Mouse (Mus musculus) C2C12 (cell line): ENCODE data around the gene Olfr201. TPM values are rescaled to one million over a fixed set of nuclear protein-coding genes. Genes with fewer than 3 reads are reported as not detected.
"Not testable (repeated sequence)": the region's sequence is repeated elsewhere in the genome, so short reads cannot be mapped to it uniquely, and the experiment has no call there.

ENCODE experiments used
- H3K27me3 ChIP-seq: one replicate; pipeline ENCODE4 v1.6.1; 2011; ENCODE audit not compliant: control insufficient read depth, insufficient read depth, insufficient read length
- H3K36me3 ChIP-seq: one replicate; pipeline ENCODE4 v1.6.1; 2011; ENCODE audit not compliant: control insufficient read depth, insufficient read depth
- H3K4me3 ChIP-seq: one replicate; pipeline ENCODE4 v1.5.1; 2011; ENCODE audit warnings: mild to moderate bottlenecking, control low read depth; ENCODE audit not compliant: poor library complexity, insufficient read depth, severe bottlenecking
- H3K79me2 ChIP-seq: one replicate; pipeline ENCODE4 v1.6.1; 2011; ENCODE audit not compliant: control insufficient read depth, insufficient read depth
- H3K79me3 ChIP-seq: one replicate; pipeline ENCODE4 v1.6.1; 2011; ENCODE audit warnings: low read depth, control low read depth
- H3ac ChIP-seq: one replicate; pipeline ENCODE3; 2011; ENCODE audit warnings: low read depth; ENCODE audit not compliant: control insufficient read depth, insufficient read length
- CEBPB ChIP-seq: IDR thresholded peaks from one replicate; pipeline ENCODE4 v1.6.1; 2011; ENCODE audit warnings: low read depth, mild to moderate bottlenecking, control low read depth, moderate library complexity
- FOSL1 ChIP-seq: IDR thresholded peaks from one replicate; pipeline ENCODE4 v1.8.0; 2011; ENCODE audit warnings: mild to moderate bottlenecking, low read length; ENCODE audit not compliant: poor library complexity, insufficient read depth, severe bottlenecking
- MYOD1 ChIP-seq: IDR thresholded peaks from one replicate; pipeline ENCODE4 v1.6.1; 2011; ENCODE audit warnings: low read depth; ENCODE audit not compliant: control insufficient read depth, insufficient read length
- MYOG ChIP-seq: IDR thresholded peaks from one replicate; pipeline ENCODE4 v1.6.1; 2011; ENCODE audit not compliant: control insufficient read depth, insufficient read length; ENCODE audit errors: extremely low read depth
- USF1 ChIP-seq: IDR thresholded peaks from one replicate; pipeline ENCODE4 v1.6.1; 2011; ENCODE audit warnings: low read depth, mild to moderate bottlenecking, control low read depth, moderate library complexity
- polyA plus RNA-seq: library from polyadenylated mRNA; unstranded; fragments of >200 nt; fragmentation: generic; extraction: Trizol; gene quantifications from one replicate; pipeline ENCODE4 v1.2.1, GENCODE M21; 2012; ENCODE audit warnings: missing spikeins

The Olfr201 gene
- polyA plus RNA-seq, 1 experiment, result not detected

DNA sequence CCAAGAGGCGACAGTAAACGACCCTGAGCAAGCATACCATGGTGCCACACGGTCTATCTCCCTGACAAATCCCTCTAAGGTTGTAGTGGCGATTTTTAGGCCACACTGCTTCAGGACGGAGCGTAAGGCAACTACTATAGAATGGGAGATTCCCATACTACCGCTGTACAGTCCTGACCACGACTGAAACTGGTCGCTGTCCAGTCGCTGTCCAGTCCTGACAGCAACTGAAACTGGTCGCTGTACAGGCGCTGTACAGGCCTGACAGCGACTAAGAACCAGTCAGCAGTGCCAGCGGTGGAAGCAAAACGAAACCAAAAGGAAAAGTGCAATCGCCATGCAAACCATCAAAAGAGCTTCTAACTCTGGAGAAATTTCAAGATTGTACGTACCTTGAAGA is 22.7 kb downstream of the Olfr201 start:
- H3K36me3 ChIP-seq, result no peaks in the 10 kb centered on the region
- TF ChIP-seq FOSL1 (no peak), CEBPB (no peak), MYOG (no peak), MYOD1 (no peak), USF1 (no peak)
- no peak overlapping the region for H3K4me3 ChIP-seq
- no peaks in the 10 kb centered on the region for H3K79me3 ChIP-seq
- no peaks in the 10 kb centered on the region for H3K27me3 ChIP-seq
- no peaks in the 10 kb centered on the region for H3K79me2 ChIP-seq
- no peak overlapping the region for H3ac ChIP-seq

DNA sequence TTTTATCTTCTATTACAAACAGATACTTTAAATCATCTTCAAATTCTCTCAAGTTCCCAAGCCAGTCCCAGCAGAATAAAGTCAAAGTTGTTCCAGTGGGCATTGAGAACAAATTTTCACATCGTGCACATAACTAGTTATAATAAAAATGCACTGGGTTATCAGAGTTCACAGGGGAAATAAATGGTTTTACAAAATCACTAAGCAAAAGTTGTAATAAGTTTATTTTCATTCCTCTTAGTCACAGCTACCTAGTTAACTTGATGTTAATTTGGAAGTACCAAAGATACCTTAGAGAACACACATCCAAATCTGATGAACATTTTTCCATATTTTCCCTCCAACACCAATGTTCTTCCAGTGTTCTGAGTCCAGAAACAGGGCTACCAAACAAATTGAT is 52.8 kb downstream of the Olfr201 start, which contains the start of gene Olfr199:
Gene Olfr199, minus strand, starts transcription at position 101 of the 400 bp plus-strand sequence.
- not testable (repeated sequence) for H3K79me2 ChIP-seq, H3K79me3 ChIP-seq, H3K27me3 ChIP-seq, H3K36me3 ChIP-seq, H3K4me3 ChIP-seq, H3ac ChIP-seq

DNA sequence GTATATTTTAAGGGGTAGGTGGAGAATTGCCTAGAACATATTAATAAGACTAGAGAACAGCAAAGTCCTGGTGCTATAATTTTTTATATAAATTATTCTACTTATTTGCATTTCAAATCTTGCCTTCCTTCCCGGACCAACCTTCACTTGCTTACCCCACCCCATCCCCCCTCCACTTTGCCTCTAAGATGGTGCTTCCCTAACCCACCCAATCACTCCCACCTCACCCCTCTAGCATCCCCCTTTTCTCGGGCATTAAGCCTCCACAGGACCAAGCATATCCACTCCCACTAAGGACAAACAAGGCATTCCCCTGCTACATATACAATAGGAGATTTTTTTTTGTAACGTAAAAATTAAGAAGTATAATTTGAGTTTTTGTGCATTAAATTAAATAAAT is 54.6 kb downstream of the Olfr201 start:
- not testable (repeated sequence) for H3K79me2 ChIP-seq, H3K79me3 ChIP-seq, H3K36me3 ChIP-seq, H3K4me3 ChIP-seq, H3K27me3 ChIP-seq, H3ac ChIP-seq

Other genes starting within 250 kb of the Olfr201 start
- not detected for gene Olfr186, start 242.3 kb downstream of the Olfr201 start, polyA plus RNA-seq
- not detected for gene Olfr187, start 232.9 kb downstream of the Olfr201 start, polyA plus RNA-seq
- not detected for gene Olfr190, start 194.6 kb downstream of the Olfr201 start, polyA plus RNA-seq
- not detected for gene Olfr191, start 182.8 kb downstream of the Olfr201 start, polyA plus RNA-seq
- not detected for gene Olfr193, start 160.8 kb downstream of the Olfr201 start, polyA plus RNA-seq
- gene Olfr194, start 151.6 kb downstream of the Olfr201 start, polyA plus RNA-seq, result not detected
- gene Olfr195, start 125.6 kb downstream of the Olfr201 start, polyA plus RNA-seq, result not detected
- not detected for gene Olfr196, start 102.2 kb downstream of the Olfr201 start, polyA plus RNA-seq
- gene Olfr198, start 69.1 kb downstream of the Olfr201 start, polyA plus RNA-seq, result not detected
- not detected for gene Olfr199, start 52.9 kb downstream of the Olfr201 start, polyA plus RNA-seq
- not detected for gene Olfr202, start 14.2 kb upstream of the Olfr201 start, polyA plus RNA-seq
- gene Olfr203, start 26.2 kb upstream of the Olfr201 start, polyA plus RNA-seq, result not detected
- gene Olfr204, start 45.6 kb upstream of the Olfr201 start, polyA plus RNA-seq, result not detected
- not detected for gene Olfr205, start 58.5 kb upstream of the Olfr201 start, polyA plus RNA-seq
- not detected for gene Olfr206, start 76.6 kb upstream of the Olfr201 start, polyA plus RNA-seq
- gene Olfr209, start 91.4 kb upstream of the Olfr201 start, polyA plus RNA-seq, result not detected
- not detected for gene Gabrr3, start 134.7 kb upstream of the Olfr201 start, polyA plus RNA-seq
- gene Riox2, start 199.1 kb upstream of the Olfr201 start, polyA plus RNA-seq, result 18.7 TPM